Mouse (Mus musculus) testis, adult 2 months (tissue): Measurements from ENCODE around the gene Smdt1. TPM values are rescaled to one million over a fixed set of nuclear protein-coding genes. Genes with fewer than 3 reads are reported as not detected.

ENCODE experiments used
- H3K27ac ChIP-seq: fragments of 200-500 bp; 2 replicates; pipeline ENCODE4 v1.5.1; 2012; ENCODE audit warnings: low read depth, low read length; ENCODE audit not compliant: control insufficient read depth, insufficient read depth
- H3K27me3 ChIP-seq: fragments of 200-500 bp; 2 replicates; pipeline ENCODE4 v1.6.1; 2012; ENCODE audit warnings: mild to moderate bottlenecking, low read length, moderate library complexity; ENCODE audit not compliant: control insufficient read depth, insufficient read depth
- H3K36me3 ChIP-seq: fragments of 200-500 bp; 2 replicates; pipeline ENCODE4 v1.6.1; 2012; ENCODE audit warnings: mild to moderate bottlenecking, low read length; ENCODE audit not compliant: control insufficient read depth, insufficient read depth
- H3K4me1 ChIP-seq: fragments of 200-500 bp; 2 replicates; pipeline ENCODE4 v1.6.1; 2012; ENCODE audit warnings: low read length; ENCODE audit not compliant: control insufficient read depth, insufficient read depth
- H3K4me3 ChIP-seq: fragments of 200-500 bp; 2 replicates; pipeline ENCODE4 v1.5.1; 2012; ENCODE audit warnings: low read depth, mild to moderate bottlenecking, low read length, moderate library complexity, mixed read lengths; ENCODE audit not compliant: control insufficient read depth
- CTCF ChIP-seq: fragments of 200-500 bp; IDR thresholded peaks from 2 replicates; pipeline ENCODE4 v1.5.1; 2012; ENCODE audit warnings: low read depth, mild to moderate bottlenecking, inconsistent platforms, low read length, moderate library complexity; ENCODE audit not compliant: control insufficient read depth, insufficient read depth, insufficient replicate concordance
- POLR2A ChIP-seq: fragments of 200-500 bp; IDR thresholded peaks from 2 replicates; pipeline ENCODE4 v1.6.1; 2012; ENCODE audit warnings: low read depth, mild to moderate bottlenecking, inconsistent platforms, low read length, moderate library complexity; ENCODE audit not compliant: control insufficient read depth
- polyA plus RNA-seq: library from polyadenylated mRNA; depleted of rRNA; stranded (reverse); fragments of >200 nt; gene quantifications from 2 replicates; pipeline ENCODE4 v1.2.3, GENCODE M21; 2012

The Smdt1 gene
- polyA plus RNA-seq, 1 experiment, result 129 TPM

GRCm38 (mm10) chr15:82368146-82368545 is 29.4 kb downstream of the Smdt1 start:
- Histone ChIP-seq H3K27me3 (no peaks in the 10 kb centered on the region), H3K27ac (no peak overlapping the region), H3K36me3 (no peaks in the 10 kb centered on the region), H3K4me3 (no peak overlapping the region), H3K4me1 (no peaks in the 10 kb centered on the region)
- TF ChIP-seq CTCF, result no peak
- TF ChIP-seq POLR2A, result no peak

GRCm38 (mm10) chr15:82368851-82369250 is 30.1 kb downstream of the Smdt1 start:
- no peaks in the 10 kb centered on the region for H3K36me3 ChIP-seq
- no peak overlapping the region for H3K27ac ChIP-seq
- no peaks in the 10 kb centered on the region for H3K27me3 ChIP-seq
- TF ChIP-seq POLR2A (no peak), CTCF (no peak)
- H3K4me1 ChIP-seq, result no peaks in the 10 kb centered on the region
- H3K4me3 ChIP-seq, result no peak overlapping the region

- Histone ChIP-seq H3K27me3 (no peaks in the 10 kb centered on the region), H3K27ac (no peak overlapping the region), H3K4me1 (no peaks in the 10 kb centered on the region; the same call in 1 of the 2 replicates), H3K36me3 (no peaks in the 10 kb centered on the region), H3K4me3 (no peak overlapping the region)
- no peak for TF ChIP-seq CTCF
- no peak for TF ChIP-seq POLR2A
These were observed 33.7 kb downstream of the Smdt1 start for GRCm38 (mm10) chr15:82372446-82372845.

- Histone ChIP-seq H3K27ac (no peak overlapping the region), H3K4me3 (no peak overlapping the region), H3K27me3 (no peaks in the 10 kb centered on the region), H3K4me1 (no peaks in the 10 kb centered on the region; the same call in 1 of the 2 replicates), H3K36me3 (no peaks in the 10 kb centered on the region)
- TF ChIP-seq CTCF, result no peak
- no peak for TF ChIP-seq POLR2A
These were observed 34.2 kb downstream of the Smdt1 start for GRCm38 (mm10) chr15:82372991-82373390.

- Histone ChIP-seq H3K36me3 (no peaks in the 10 kb centered on the region), H3K4me3 (no peak overlapping the region), H3K27me3 (no peaks in the 10 kb centered on the region), H3K27ac (no peak overlapping the region), H3K4me1 (peaks cover 2% of the 10 kb centered on the region)
- no peak for TF ChIP-seq POLR2A
- TF ChIP-seq CTCF, result no peak
These were observed 35.7 kb downstream of the Smdt1 start for GRCm38 (mm10) chr15:82374437-82374836.

GRCm38 (mm10) chr15:82375855-82376254 is 37.1 kb downstream of the Smdt1 start:
- Histone ChIP-seq H3K27ac (no peak overlapping the region), H3K27me3 (no peaks in the 10 kb centered on the region), H3K4me1 (peaks cover 10% of the 10 kb centered on the region), H3K36me3 (no peaks in the 10 kb centered on the region), H3K4me3 (no peak overlapping the region)
- TF ChIP-seq POLR2A, result no peak
- no peak for TF ChIP-seq CTCF

- no peaks in the 10 kb centered on the region for H3K36me3 ChIP-seq
- no peak overlapping the region for H3K4me3 ChIP-seq
- TF ChIP-seq POLR2A, result no peak
- TF ChIP-seq CTCF, result no peak
- H3K4me1 ChIP-seq, result peaks cover 11% of the 10 kb centered on the region
- no peaks in the 10 kb centered on the region for H3K27me3 ChIP-seq
- H3K27ac ChIP-seq, result no peak overlapping the region
These were observed 37.8 kb downstream of the Smdt1 start for GRCm38 (mm10) chr15:82376393-82377138.
